Mouse (Mus musculus) MEL (cell line): ENCODE results near the gene Ypel3. TPM values are rescaled to one million over a fixed set of nuclear protein-coding genes. Genes with fewer than 3 reads are reported as not detected.

ENCODE experiments used
- DNase-seq: peaks from one replicate; pipeline ENCODE4 v3.0.0; 2011; ENCODE audit warnings: low read depth, low spot score
- H3K27ac ChIP-seq: 2 replicates; pipeline ENCODE4 v1.5.1; 2012; ENCODE audit warnings: low read depth, mild to moderate bottlenecking, control low read depth, low read length, moderate library complexity; ENCODE audit not compliant: control insufficient read depth
- H3K27me3 ChIP-seq, 2 experiments: fragments of 150-350 bp in 1 of 2; sonication (generic) in 1 of 2; 2 replicates each; pipeline ENCODE4 v1.6.1; 2012; ENCODE audit warnings: low read length in 2 of 2, mild to moderate bottlenecking in 2 of 2, improper control_type of control experiment in 1 of 2, moderate library complexity in 1 of 2; ENCODE audit not compliant: insufficient read depth in 2 of 2, control insufficient read depth in 1 of 2
- H3K36me3 ChIP-seq, 2 experiments: 2 replicates each; pipeline ENCODE4 v1.6.1; 2012 to 2014; ENCODE audit warnings: low read length in 2 of 2, improper control_type of control experiment in 1 of 2, inconsistent platforms in 1 of 2, mild to moderate bottlenecking in 1 of 2; ENCODE audit not compliant: insufficient read depth in 2 of 2, control insufficient read depth in 1 of 2
- H3K4me1 ChIP-seq, 2 experiments: fragments of 150-350 bp in 1 of 2; sonication (generic) in 1 of 2; 2 replicates each; pipeline ENCODE4 v1.6.1; 2012; ENCODE audit warnings: low read length in 2 of 2, improper control_type of control experiment in 1 of 2, mild to moderate bottlenecking in 1 of 2; ENCODE audit not compliant: insufficient read depth in 2 of 2, control insufficient read depth in 1 of 2
- H3K4me3 ChIP-seq, 2 experiments: fragments of 150-350 bp in 1 of 2; sonication (generic) in 1 of 2; 2 replicates each; pipeline ENCODE4 v1.5.1; 2012; ENCODE audit warnings: low read depth in 2 of 2, low read length in 2 of 2, mild to moderate bottlenecking in 2 of 2, moderate library complexity in 2 of 2, control low read depth in 1 of 2, improper control_type of control experiment in 1 of 2; ENCODE audit not compliant: control insufficient read depth in 1 of 2, insufficient read depth in 1 of 2
- H3K79me2 ChIP-seq: 2 replicates; pipeline ENCODE4 v1.6.1; 2012; ENCODE audit warnings: mild to moderate bottlenecking, low read length, moderate library complexity; ENCODE audit not compliant: control insufficient read depth, poor library complexity, insufficient read depth
- H3K9ac ChIP-seq: 2 replicates; pipeline ENCODE4 v1.6.1; 2012; ENCODE audit warnings: low read depth, mild to moderate bottlenecking, control low read depth, low read length, moderate library complexity; ENCODE audit not compliant: control insufficient read depth, poor library complexity, severe bottlenecking
- H3K9me3 ChIP-seq: fragments of 150-350 bp; sonication (generic); replicated peaks from 2 replicates; pipeline ENCODE4 v1.6.1; 2012; ENCODE audit warnings: mild to moderate bottlenecking, low read length, improper control_type of control experiment, moderate library complexity; ENCODE audit not compliant: insufficient read depth
- CHD2 ChIP-seq: IDR thresholded peaks from 2 replicates; pipeline ENCODE4 v1.6.1; 2011; ENCODE audit warnings: low read length, improper control_type of control experiment
- CTCF ChIP-seq, 3 experiments: IDR thresholded peaks in 2 of 3; conservative IDR thresholded peaks in 1 of 3; 2 replicates each; pipeline ENCODE4 v1.5.1; 2011 to 2012; ENCODE audit warnings: low read length in 3 of 3, low read depth in 2 of 3, mild to moderate bottlenecking in 2 of 3, improper control_type of control experiment in 1 of 3, inconsistent platforms in 1 of 3, mixed read lengths in 1 of 3, moderate library complexity in 1 of 3; ENCODE audit not compliant: control insufficient read depth in 1 of 3, insufficient read depth in 1 of 3, poor library complexity in 1 of 3, severe bottlenecking in 1 of 3
- EP300 ChIP-seq, 2 experiments: IDR thresholded peaks; 2 replicates each; pipeline ENCODE4 v1.6.1; 2011; ENCODE audit warnings: improper control_type of control experiment in 2 of 2, low read length in 2 of 2, low read depth in 1 of 2, mild to moderate bottlenecking in 1 of 2
- GABPA ChIP-seq: IDR thresholded peaks from 2 replicates; pipeline ENCODE4 v1.6.1; 2012; ENCODE audit warnings: low read depth, mild to moderate bottlenecking, inconsistent platforms, low read length, improper control_type of control experiment, moderate library complexity
- HCFC1 ChIP-seq: IDR thresholded peaks from 2 replicates; pipeline ENCODE4 v1.6.1; 2012; ENCODE audit warnings: low read depth, mild to moderate bottlenecking, inconsistent platforms, low read length, improper control_type of control experiment, moderate library complexity
- MAX ChIP-seq: IDR thresholded peaks from 2 replicates; pipeline ENCODE4 v1.6.1; 2011; ENCODE audit warnings: low read length, improper control_type of control experiment
- MYB ChIP-seq: IDR thresholded peaks from 2 replicates; pipeline ENCODE4 v1.6.1; 2011; ENCODE audit warnings: mild to moderate bottlenecking, low read depth, low read length, improper control_type of control experiment
- NELFE ChIP-seq: IDR thresholded peaks from 2 replicates; pipeline ENCODE4 v1.6.1; 2011; ENCODE audit warnings: low read depth, low read length, improper control_type of control experiment
- POLR2AphosphoS2 ChIP-seq: IDR thresholded peaks from 2 replicates; pipeline ENCODE4 v1.6.1; 2011; ENCODE audit warnings: low read length, improper control_type of control experiment
- POLR2AphosphoS5 ChIP-seq: IDR thresholded peaks from 2 replicates; pipeline ENCODE4 v1.6.1; 2012; ENCODE audit warnings: low read depth, borderline replicate concordance, mild to moderate bottlenecking, inconsistent platforms, low read length, moderate library complexity, mixed read lengths
- SMC3 ChIP-seq: IDR thresholded peaks from 2 replicates; pipeline ENCODE4 v1.6.1; 2011; ENCODE audit warnings: low read depth, low read length, improper control_type of control experiment
- TBP ChIP-seq: IDR thresholded peaks from 2 replicates; pipeline ENCODE4 v1.8.0; 2011; ENCODE audit warnings: low read depth, low read length, improper control_type of control experiment
- UBTF ChIP-seq: IDR thresholded peaks from 2 replicates; pipeline ENCODE4 v1.6.1; 2012; ENCODE audit warnings: low read depth, mild to moderate bottlenecking, inconsistent platforms, low read length, improper control_type of control experiment, moderate library complexity, borderline replicate concordance; ENCODE audit not compliant: insufficient read depth
- USF1 ChIP-seq: IDR thresholded peaks from 2 replicates; pipeline ENCODE4 v1.6.1; 2014; ENCODE audit warnings: low read depth, mild to moderate bottlenecking, inconsistent platforms, low read length, improper control_type of control experiment, moderate library complexity
- USF2 ChIP-seq, 2 experiments: IDR thresholded peaks; 2 replicates each; pipeline ENCODE4 v1.6.1; 2011 to 2012; ENCODE audit warnings: improper control_type of control experiment in 2 of 2, low read length in 2 of 2, borderline replicate concordance in 1 of 2, inconsistent platforms in 1 of 2, low read depth in 1 of 2, mild to moderate bottlenecking in 1 of 2; ENCODE audit not compliant: insufficient read depth in 1 of 2
- ZKSCAN1 ChIP-seq: IDR thresholded peaks from 2 replicates; pipeline ENCODE4 v1.6.1; 2012; ENCODE audit warnings: low read depth, mild to moderate bottlenecking, inconsistent platforms, low read length, improper control_type of control experiment, moderate library complexity
- ZNF384 ChIP-seq: IDR thresholded peaks from 2 replicates; pipeline ENCODE4 v1.6.1; 2012; ENCODE audit warnings: low read depth, mild to moderate bottlenecking, inconsistent platforms, low read length, improper control_type of control experiment
- polyA plus RNA-seq, 2 experiments: library from polyadenylated mRNA; stranded (reverse) in 1 of 2; unstranded in 1 of 2; fragments of >175 nt in 1 of 2; fragments of >200 nt in 1 of 2; gene quantifications; 2 replicates each; pipeline versions ENCODE4 v1.2.1 to v1.2.4; 2012; ENCODE audit warnings: low replicate concordance in 2 of 2, low read depth in 1 of 2; ENCODE audit not compliant: insufficient read length in 2 of 2, insufficient read depth in 1 of 2, missing spikeins in 1 of 2
- total RNA-seq: library from RNA; depleted of rRNA; stranded (reverse); fragments of 300-350 nt; gene quantifications from 2 replicates; pipeline ENCODE4 v1.2.3, GENCODE M21; 2012

Ypel3 gene
- total and polyA plus RNA-seq, 3 experiments: 2.1 to 12.6 TPM; not detected in 1

DNA sequence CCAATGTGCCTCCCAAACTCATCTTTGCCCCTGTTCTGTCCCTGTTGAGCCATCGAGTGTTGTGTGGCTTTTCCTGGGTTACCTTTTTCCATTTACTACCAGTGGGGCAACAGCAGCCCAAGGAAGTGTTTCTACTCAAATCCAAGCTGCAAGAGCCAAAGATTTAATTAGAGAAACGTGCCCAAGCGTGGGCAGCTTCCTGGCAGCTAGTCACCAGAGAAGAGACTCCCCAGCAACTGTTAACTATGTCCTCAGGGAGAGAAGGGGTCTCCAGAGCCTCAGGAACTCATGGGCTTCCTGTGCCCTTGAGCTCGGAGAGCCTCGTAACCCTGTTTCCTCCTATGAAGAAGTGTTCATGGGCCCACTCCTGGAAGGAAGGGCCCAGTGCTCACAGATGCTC lies 35.8 kb upstream of the Ypel3 start:
- Histone ChIP-seq H3K27ac (no peak overlapping the region), H3K9me3 (no peaks in the 10 kb centered on the region), H3K4me3 (no peak overlapping the region), H3K4me1 (no peaks in the 10 kb centered on the region), H3K36me3 (no peaks in the 10 kb centered on the region), H3K27me3 (no peaks in the 10 kb centered on the region; a peak in 1 of 4 replicates), H3K9ac (no peak overlapping the region), H3K79me2 (no peaks in the 10 kb centered on the region)
- no peak for DNase-seq
- TF ChIP-seq CHD2: no peak
- TF ChIP-seq POLR2AphosphoS5: no peak
- no peak for TF ChIP-seq USF2 (IDR thresholded peaks at IDR 0.05; ENCODE audit: borderline replicate concordance in 1 of 2, insufficient read depth in 1 of 2, low read depth in 1 of 2, low read length in 2 of 2)
- TF ChIP-seq SMC3: no peak
- TF ChIP-seq MAX: no peak
- no peak for TF ChIP-seq NELFE
- no peak for TF ChIP-seq MYB
- no peak for TF ChIP-seq UBTF
- TF ChIP-seq ZNF384: no peak
- TF ChIP-seq EP300 (IDR thresholded peaks at IDR 0.05; ENCODE audit: low read depth in 1 of 2, low read length in 2 of 2): no peak
- TF ChIP-seq GABPA: no peak
- no peak for TF ChIP-seq TBP
- no peak for TF ChIP-seq ZKSCAN1
- TF ChIP-seq HCFC1: no peak
- TF ChIP-seq USF1: no peak
- no peak for TF ChIP-seq POLR2AphosphoS2
- TF ChIP-seq CTCF (IDR thresholded peaks at IDR 0.05 in 2 of 3, conservative IDR thresholded peaks at IDR 0.05 in 1 of 3; ENCODE audit: control insufficient read depth in 1 of 3, insufficient read depth in 1 of 3, low read depth in 2 of 3, low read length in 3 of 3, poor library complexity in 1 of 3, severe bottlenecking in 1 of 3): no peak
- TF ChIP-seq, all 39 proteins: peak for 0

GRCm38 (mm10) chr7:126741452-126741851 lies 35.3 kb upstream of the Ypel3 start:
- Histone ChIP-seq H3K27me3 (no peaks in the 10 kb centered on the region; a peak in 1 of 4 replicates), H3K27ac (no peak overlapping the region), H3K79me2 (no peaks in the 10 kb centered on the region), H3K4me1 (no peaks in the 10 kb centered on the region), H3K4me3 (no peak overlapping the region), H3K36me3 (no peaks in the 10 kb centered on the region), H3K9me3 (no peaks in the 10 kb centered on the region), H3K9ac (no peak overlapping the region)
- TF ChIP-seq POLR2AphosphoS5 (peak; percentile 30; the same call in 1 of the 2 replicates), NELFE (no peak)
- no peak for DNase-seq
